Mouse (Mus musculus): Measurements from ENCODE around the gene Fgfr2. TPM values are rescaled to one million over a fixed set of nuclear protein-coding genes. Genes with fewer than 3 reads are reported as not detected.
A peak's percentile ranks its signal among the peaks of the same experiment; 100 is the strongest.

Gene Fgfr2
- polyA plus RNA-seq, 1 experiment from 2014 or later, result 92.0 TPM

GRCm38 (mm10) chr7:131559986-131560696 is 1563.0 kb downstream of the Fgfr2 start, which contains the start of gene Bub3:
Bub3 (plus strand) TSS chr7:131560222.
- no peaks in the 10 kb centered on the region for H3K9me3 ChIP-seq (ENCODE audit: control insufficient read depth, low read length)
- H3K4me2 ChIP-seq, result peak within 1 kb of the TSS; percentile 77
- H3K27me3 ChIP-seq (ENCODE audit: control insufficient read depth, insufficient read depth, low read length), result peaks cover 41% of the 10 kb centered on the region
- peak; percentile 93 for ATAC-seq (ENCODE audit: low FRiP score)
- H3K9ac ChIP-seq (ENCODE audit: low read length), result peak within 1 kb of the TSS; percentile 96
- H3K4me3 ChIP-seq (ENCODE audit: low read depth, low read length), result peak within 1 kb of the TSS; percentile 88
- peak within 1 kb of the TSS; percentile 80 for H3K27ac ChIP-seq (ENCODE audit: low read depth, low read length)
- peaks cover 9% of the 10 kb centered on the region; the same call in 1 of the 2 replicates for H3K36me3 ChIP-seq (ENCODE audit: control insufficient read depth, insufficient read depth, low read length)
- DNase-seq (ENCODE audit: low spot score, missing footprints), result peak; percentile 99
- peaks cover 17% of the 10 kb centered on the region for H3K4me1 ChIP-seq (ENCODE audit: control insufficient read depth, insufficient read depth, low read length)
- WGBS, result under 1% methylated on average over 46 of the region's 51 CpGs

GRCm38 (mm10) chr7:131557751-131558150 is 1565.4 kb downstream of the Fgfr2 start:
- Histone ChIP-seq H3K9me3 (ENCODE audit: control insufficient read depth, low read length) (no peaks in the 10 kb centered on the region), H3K4me3 (ENCODE audit: low read depth, low read length) (no peak overlapping the region), H3K27ac (ENCODE audit: low read depth, low read length) (no peak overlapping the region), H3K27me3 (ENCODE audit: control insufficient read depth, insufficient read depth, low read length) (peaks cover 64% of the 10 kb centered on the region), H3K9ac (ENCODE audit: low read length) (no peak overlapping the region), H3K4me2 (no peak overlapping the region), H3K4me1 (ENCODE audit: control insufficient read depth, insufficient read depth, low read length) (peaks cover 33% of the 10 kb centered on the region), H3K36me3 (ENCODE audit: control insufficient read depth, insufficient read depth, low read length) (peaks cover 3% of the 10 kb centered on the region; the same call in 1 of the 2 replicates)
- peak; percentile 93 for DNase-seq (ENCODE audit: low spot score, missing footprints)
- 37% methylated on average over 2 of the region's 2 CpGs for WGBS
- ATAC-seq (ENCODE audit: low FRiP score), result no peak

GRCm38 (mm10) chr7:131556541-131557271 is 1566.4 kb downstream of the Fgfr2 start:
- Histone ChIP-seq H3K36me3 (ENCODE audit: control insufficient read depth, insufficient read depth, low read length) (no peaks in the 10 kb centered on the region), H3K4me1 (ENCODE audit: control insufficient read depth, insufficient read depth, low read length) (peaks cover 34% of the 10 kb centered on the region), H3K4me3 (ENCODE audit: low read depth, low read length) (0 out of 2 replicates have a peak overlapping the region, but pooled peaks have one; percentile 3), H3K4me2 (0 out of 2 replicates have a peak overlapping the region, but pooled peaks have one; percentile 12), H3K9me3 (ENCODE audit: control insufficient read depth, low read length) (no peaks in the 10 kb centered on the region), H3K27ac (ENCODE audit: low read depth, low read length) (no peak overlapping the region), H3K9ac (ENCODE audit: low read length) (no peak overlapping the region), H3K27me3 (ENCODE audit: control insufficient read depth, insufficient read depth, low read length) (peaks cover 75% of the 10 kb centered on the region)
- under 1% methylated on average over 37 of the region's 37 CpGs for WGBS
- no peak for ATAC-seq (ENCODE audit: low FRiP score)
- peak; percentile 97 for DNase-seq (ENCODE audit: low spot score, missing footprints)

- Histone ChIP-seq H3K36me3 (ENCODE audit: control insufficient read depth, insufficient read depth, low read length) (no peaks in the 10 kb centered on the region), H3K27ac (ENCODE audit: low read depth, low read length) (no peak overlapping the region), H3K4me1 (ENCODE audit: control insufficient read depth, insufficient read depth, low read length) (peaks cover 29% of the 10 kb centered on the region), H3K27me3 (ENCODE audit: control insufficient read depth, insufficient read depth, low read length) (peaks cover 81% of the 10 kb centered on the region), H3K9me3 (ENCODE audit: control insufficient read depth, low read length) (no peaks in the 10 kb centered on the region), H3K4me2 (no peak overlapping the region), H3K4me3 (ENCODE audit: low read depth, low read length) (no peak overlapping the region), H3K9ac (ENCODE audit: low read length) (no peak overlapping the region)
- ATAC-seq (ENCODE audit: low FRiP score), result no peak
- 1% methylated on average over 9 of the region's 9 CpGs for WGBS
- no peak for DNase-seq (ENCODE audit: low spot score, missing footprints)
These were observed 1567.0 kb downstream of the Fgfr2 start for GRCm38 (mm10) chr7:131556116-131556515.

GRCm38 (mm10) chr7:131555301-131556081 is 1567.7 kb downstream of the Fgfr2 start:
- ATAC-seq (ENCODE audit: low FRiP score) (no peak), DNase-seq (ENCODE audit: low spot score, missing footprints) (peak; percentile 96)
- Histone ChIP-seq H3K36me3 (ENCODE audit: control insufficient read depth, insufficient read depth, low read length) (no peaks in the 10 kb centered on the region), H3K4me1 (ENCODE audit: control insufficient read depth, insufficient read depth, low read length) (peaks cover 28% of the 10 kb centered on the region), H3K9ac (ENCODE audit: low read length) (no peak overlapping the region), H3K27me3 (ENCODE audit: control insufficient read depth, insufficient read depth, low read length) (peaks cover 87% of the 10 kb centered on the region), H3K4me2 (peak overlapping the region; percentile 27; the same call in 1 of the 2 replicates), H3K27ac (ENCODE audit: low read depth, low read length) (no peak overlapping the region), H3K4me3 (ENCODE audit: low read depth, low read length) (0 out of 2 replicates have a peak overlapping the region, but pooled peaks have one; percentile 6), H3K9me3 (ENCODE audit: control insufficient read depth, low read length) (no peaks in the 10 kb centered on the region)
- WGBS, result under 1% methylated on average over 68 of the region's 68 CpGs

- peak overlapping the region; percentile 63 for H3K4me2 ChIP-seq
- peak; percentile 56 for ATAC-seq (ENCODE audit: low FRiP score)
- H3K27ac ChIP-seq (ENCODE audit: low read depth, low read length), result no peak overlapping the region
- under 1% methylated on average over 45 of the region's 45 CpGs for WGBS
- peak; percentile 96 for DNase-seq (ENCODE audit: low spot score, missing footprints)
- peaks cover 28% of the 10 kb centered on the region for H3K4me1 ChIP-seq (ENCODE audit: control insufficient read depth, insufficient read depth, low read length)
- H3K9ac ChIP-seq (ENCODE audit: low read length), result peak overlapping the region; percentile 36; the same call in 1 of the 2 replicates
- H3K4me3 ChIP-seq (ENCODE audit: low read depth, low read length), result peak overlapping the region; percentile 37
- no peaks in the 10 kb centered on the region for H3K9me3 ChIP-seq (ENCODE audit: control insufficient read depth, low read length)
- H3K36me3 ChIP-seq (ENCODE audit: control insufficient read depth, insufficient read depth, low read length), result no peaks in the 10 kb centered on the region
- H3K27me3 ChIP-seq (ENCODE audit: control insufficient read depth, insufficient read depth, low read length), result peaks cover 96% of the 10 kb centered on the region
These were observed 1568.6 kb downstream of the Fgfr2 start for GRCm38 (mm10) chr7:131554341-131555180.

GRCm38 (mm10) chr7:131553771-131554175 is 1569.4 kb downstream of the Fgfr2 start:
- H3K4me2 ChIP-seq, result peak overlapping the region; percentile 63
- H3K9me3 ChIP-seq (ENCODE audit: control insufficient read depth, low read length), result no peaks in the 10 kb centered on the region
- H3K9ac ChIP-seq (ENCODE audit: low read length), result no peak overlapping the region
- peaks cover 28% of the 10 kb centered on the region for H3K4me1 ChIP-seq (ENCODE audit: control insufficient read depth, insufficient read depth, low read length)
- no peaks in the 10 kb centered on the region for H3K36me3 ChIP-seq (ENCODE audit: control insufficient read depth, insufficient read depth, low read length)
- H3K4me3 ChIP-seq (ENCODE audit: low read depth, low read length), result peak overlapping the region; percentile 37
- WGBS, result under 1% methylated on average over 39 of the region's 39 CpGs
- H3K27ac ChIP-seq (ENCODE audit: low read depth, low read length), result no peak overlapping the region
- H3K27me3 ChIP-seq (ENCODE audit: control insufficient read depth, insufficient read depth, low read length), result peaks cover 98% of the 10 kb centered on the region
- ATAC-seq (ENCODE audit: low FRiP score) (peak; percentile 72), DNase-seq (ENCODE audit: low spot score, missing footprints) (peak; percentile 97)

GRCm38 (mm10) chr7:131552781-131553180 is 1570.4 kb downstream of the Fgfr2 start:
- Histone ChIP-seq H3K9me3 (ENCODE audit: control insufficient read depth, low read length) (no peaks in the 10 kb centered on the region), H3K36me3 (ENCODE audit: control insufficient read depth, insufficient read depth, low read length) (no peaks in the 10 kb centered on the region), H3K9ac (ENCODE audit: low read length) (no peak overlapping the region), H3K4me3 (ENCODE audit: low read depth, low read length) (no peak overlapping the region), H3K27me3 (ENCODE audit: control insufficient read depth, insufficient read depth, low read length) (peaks cover 99% of the 10 kb centered on the region), H3K4me2 (no peak overlapping the region), H3K27ac (ENCODE audit: low read depth, low read length) (no peak overlapping the region), H3K4me1 (ENCODE audit: control insufficient read depth, insufficient read depth, low read length) (peaks cover 28% of the 10 kb centered on the region)
- DNase-seq (ENCODE audit: low spot score, missing footprints) (peak; percentile 93), ATAC-seq (ENCODE audit: low FRiP score) (no peak)
- WGBS, result 0% methylated on average over 5 of the region's 5 CpGs
